Mouse (Mus musculus): ENCODE measurements around the gene Scyl2. TPM values are rescaled to one million over a fixed set of nuclear protein-coding genes. Genes with fewer than 3 reads are reported as not detected.

The Scyl2 gene
- polyA plus RNA-seq, 1 experiment from 2014 or later, result 4.0 TPM

GRCm38 (mm10) chr10:89595514-89595913 is 90.6 kb downstream of the Scyl2 start:
- Histone ChIP-seq H3K4me2 (no peak overlapping the region), H3K27me3 (no peaks in the 10 kb centered on the region), H3K4me3 (replicated peaks) (no peak overlapping the region), H3K36me3 (replicated peaks) (no peaks in the 10 kb centered on the region), H3K4me1 (replicated peaks) (peaks cover 17% of the 10 kb centered on the region), H3K27ac (replicated peaks) (no peak overlapping the region), H3K9me3 (replicated peaks) (no peaks in the 10 kb centered on the region), H3K9ac (no peak overlapping the region)
- no peak for ATAC-seq (ENCODE audit: insufficient read depth)
- 16% methylated on average over 1 of the region's 1 CpGs for WGBS (ENCODE audit: insufficient replicate concordance)

DNA sequence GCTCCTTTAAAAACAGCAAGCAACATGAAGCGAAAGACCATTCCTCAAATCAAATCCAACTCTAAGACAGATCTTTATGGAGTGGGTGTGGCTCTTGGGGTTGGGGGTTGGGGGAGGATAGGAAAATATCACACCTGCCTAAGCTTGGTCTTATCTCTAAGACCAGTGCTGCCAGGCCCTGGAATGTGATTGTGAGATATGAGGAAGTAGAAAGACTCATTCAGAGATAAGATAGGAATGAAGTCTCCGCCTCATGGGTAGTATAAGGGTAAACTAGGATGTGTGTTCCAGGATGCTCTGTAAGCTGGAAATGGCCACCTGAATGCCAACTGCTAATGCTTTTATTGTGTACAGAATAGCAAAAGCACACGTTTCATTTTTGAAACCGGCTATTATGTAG is 91.8 kb downstream of the Scyl2 start:
- H3K27me3 ChIP-seq, result no peaks in the 10 kb centered on the region
- H3K9me3 ChIP-seq (replicated peaks), result no peaks in the 10 kb centered on the region
- H3K36me3 ChIP-seq (replicated peaks), result no peaks in the 10 kb centered on the region
- WGBS (ENCODE audit: insufficient replicate concordance), result 31% methylated on average over 4 of the region's 4 CpGs
- ATAC-seq (ENCODE audit: insufficient read depth), result no peak
- no peak overlapping the region for H3K4me2 ChIP-seq
- no peak overlapping the region for H3K4me3 ChIP-seq (replicated peaks)
- no peak overlapping the region for H3K9ac ChIP-seq
- peaks cover 17% of the 10 kb centered on the region for H3K4me1 ChIP-seq (replicated peaks)
- H3K27ac ChIP-seq (replicated peaks), result no peak overlapping the region

DNA sequence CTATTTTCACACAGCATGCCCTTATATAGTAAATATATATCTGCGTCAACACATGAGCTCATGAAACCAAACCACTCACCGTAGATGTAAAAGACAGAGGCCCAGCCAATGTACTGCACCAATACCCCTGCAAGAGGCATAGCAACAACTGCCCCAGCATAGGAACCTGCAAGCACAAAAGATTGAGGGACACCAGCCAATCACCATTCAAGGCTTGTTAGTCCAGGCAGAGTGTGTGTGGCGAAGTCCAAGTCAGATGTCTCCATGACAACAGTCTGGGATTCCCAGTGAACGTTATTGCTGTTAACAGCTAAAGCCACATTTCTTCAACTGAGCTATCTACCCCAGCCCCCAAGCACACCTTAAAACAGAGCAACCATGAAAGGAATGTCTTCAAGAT is 93.3 kb downstream of the Scyl2 start:
- Histone ChIP-seq H3K27me3 (no peaks in the 10 kb centered on the region), H3K9me3 (replicated peaks) (no peaks in the 10 kb centered on the region), H3K9ac (no peak overlapping the region), H3K4me3 (replicated peaks) (no peak overlapping the region), H3K27ac (replicated peaks) (no peak overlapping the region), H3K4me1 (replicated peaks) (peaks cover 17% of the 10 kb centered on the region), H3K4me2 (no peak overlapping the region), H3K36me3 (replicated peaks) (no peaks in the 10 kb centered on the region)
- ATAC-seq (ENCODE audit: insufficient read depth), result no peak
- 56% methylated on average over 4 of the region's 4 CpGs for WGBS (ENCODE audit: insufficient replicate concordance)

- Histone ChIP-seq H3K4me3 (replicated peaks) (no peak overlapping the region), H3K9me3 (replicated peaks) (no peaks in the 10 kb centered on the region)
- WGBS (ENCODE audit: insufficient replicate concordance), result 86% methylated on average over 1 of the region's 1 CpGs
Observed at GRCm38 (mm10) chr10:89589877-89590276, 96.2 kb downstream of the Scyl2 start.

More at GRCm38 (mm10) chr10:89589877-89590276, 96.2 kb downstream of the Scyl2 start:
- Histone ChIP-seq H3K27ac (replicated peaks) (no peak overlapping the region), H3K4me1 (replicated peaks) (peaks cover 9% of the 10 kb centered on the region), H3K9ac (no peak overlapping the region), H3K36me3 (replicated peaks) (no peaks in the 10 kb centered on the region), H3K4me2 (no peak overlapping the region), H3K27me3 (no peaks in the 10 kb centered on the region)
- ATAC-seq (ENCODE audit: insufficient read depth), result no peak

Other genes starting within 250 kb of the Scyl2 start
- gene Gas2l3, start 242.3 kb downstream of the Scyl2 start, polyA plus RNA-seq (2015; fragmentation: Nextera tagmentation; extraction: Ambion mirVana), result 5.2 TPM in 2 replicates
- gene Nr1h4, start 152.7 kb downstream of the Scyl2 start, polyA plus RNA-seq (2015; fragmentation: Nextera tagmentation; extraction: Ambion mirVana), result 5.4 and 6.2 TPM in 2 replicates
- 0.02 and 0.14 TPM in 2 replicates for gene Slc17a8, start 65.0 kb downstream of the Scyl2 start, polyA plus RNA-seq (2015; fragmentation: Nextera tagmentation; extraction: Ambion mirVana)
- 13.0 and 14.1 TPM in 2 replicates for gene Actr6, start 46.0 kb upstream of the Scyl2 start, polyA plus RNA-seq (2015; fragmentation: Nextera tagmentation; extraction: Ambion mirVana)
- 9.4 and 11.1 TPM in 2 replicates for gene Uhrf1bp1l, start 58.7 kb upstream of the Scyl2 start, polyA plus RNA-seq (2015; fragmentation: Nextera tagmentation; extraction: Ambion mirVana)
- 0.10 TPM in 1 of 2 replicates, not detected in the other for gene Anks1b, start 187.2 kb upstream of the Scyl2 start, polyA plus RNA-seq (2015; fragmentation: Nextera tagmentation; extraction: Ambion mirVana)

Measured in liver, embryonic 15.5 days (tissue).